Mouse (Mus musculus) brown adipose tissue, adult 24 weeks (tissue): ENCODE data around the gene Sesn1. TPM values are rescaled to one million over a fixed set of nuclear protein-coding genes. Genes with fewer than 3 reads are reported as not detected.

Source experiments
- H3K27ac ChIP-seq: fragments of 200-500 bp; replicated peaks from 2 replicates; pipeline ENCODE4 v1.5.1; 2012; ENCODE audit warnings: low read depth, mild to moderate bottlenecking, low read length
- H3K4me1 ChIP-seq: fragments of 200-500 bp; 2 replicates; pipeline ENCODE4 v1.6.1; 2012; ENCODE audit warnings: low read length, mixed read lengths; ENCODE audit not compliant: control insufficient read depth, insufficient read depth, insufficient read length
- H3K4me3 ChIP-seq: fragments of 200-500 bp; 2 replicates; pipeline ENCODE4 v1.5.1; 2012; ENCODE audit warnings: low read depth, mild to moderate bottlenecking, low read length, moderate library complexity; ENCODE audit not compliant: insufficient read depth
- polyA plus RNA-seq: library from polyadenylated mRNA; stranded (reverse); fragments of >200 nt; gene quantifications from 2 replicates; pipeline ENCODE4 v1.2.4, GENCODE M21; 2012; ENCODE audit not compliant: missing spikeins, insufficient read depth, insufficient read length

The Sesn1 gene
- polyA plus RNA-seq, 1 experiment = 9.5 TPM

GRCm38 (mm10) chr10:41875624-41876023, 65.9 kb downstream of the Sesn1 start:
- Histone ChIP-seq H3K27ac (no peak overlapping the region), H3K4me3 (no peak overlapping the region), H3K4me1 (no peaks in the 10 kb centered on the region; the same call in 1 of the 2 replicates)

DNA sequence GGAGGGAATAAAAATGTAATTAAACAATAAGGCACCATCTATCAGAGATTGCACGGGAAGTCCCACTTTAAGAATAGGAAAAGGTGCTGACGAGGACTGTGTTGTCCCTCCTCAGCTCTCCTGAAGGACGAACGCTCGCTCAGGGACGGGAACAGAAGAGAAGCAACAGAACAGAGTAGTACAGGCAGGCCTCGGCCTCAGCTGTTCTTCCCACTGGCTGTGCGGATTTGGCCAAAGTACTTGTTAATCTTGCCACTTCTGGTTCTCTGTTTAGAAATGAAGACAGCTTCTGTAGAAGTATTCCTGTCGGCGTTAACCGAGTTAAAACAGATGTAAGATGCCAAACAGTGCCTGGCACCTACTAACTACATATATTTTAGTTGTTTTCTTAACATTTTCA, 68.6 kb downstream of the Sesn1 start:
- Histone ChIP-seq H3K27ac (no peak overlapping the region), H3K4me3 (no peak overlapping the region), H3K4me1 (peaks cover 4% of the 10 kb centered on the region; the same call in 1 of the 2 replicates)

GRCm38 (mm10) chr10:41879675-41880074, 69.9 kb downstream of the Sesn1 start:
- H3K4me1 ChIP-seq = peaks cover 9% of the 10 kb centered on the region; the same call in 1 of the 2 replicates
- H3K4me3 ChIP-seq = no peak overlapping the region
- H3K27ac ChIP-seq = no peak overlapping the region

DNA sequence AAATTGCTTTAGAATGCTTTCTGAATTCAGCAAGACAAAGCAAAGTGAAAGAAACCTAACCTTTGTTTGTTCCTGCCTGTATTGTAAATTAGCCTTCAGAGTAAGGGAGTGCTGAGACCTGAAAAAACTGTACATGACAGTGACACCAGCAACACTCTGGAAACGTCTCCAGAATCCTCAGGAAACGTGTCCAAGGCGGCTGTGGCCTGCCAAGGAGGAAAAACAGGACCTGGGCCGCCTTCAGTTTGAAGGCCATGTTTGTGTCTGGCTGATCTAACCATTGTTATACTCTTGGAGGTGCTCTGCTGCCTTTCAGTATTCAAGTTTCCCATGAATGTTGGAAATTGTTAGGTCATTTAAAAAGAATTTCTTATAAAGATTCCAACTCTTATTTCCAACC, 70.5 kb downstream of the Sesn1 start:
- Histone ChIP-seq H3K4me1 (peaks cover 9% of the 10 kb centered on the region; the same call in 1 of the 2 replicates), H3K27ac (0 out of 2 replicates have a peak overlapping the region, but pooled peaks have one; percentile 8), H3K4me3 (no peak overlapping the region)

- Histone ChIP-seq H3K4me3 (no peak overlapping the region), H3K27ac (no peak overlapping the region), H3K4me1 (peaks cover 9% of the 10 kb centered on the region; the same call in 1 of the 2 replicates)
These were observed 71.0 kb downstream of the Sesn1 start for GRCm38 (mm10) chr10:41880777-41881176.

GRCm38 (mm10) chr10:41881438-41881837, 71.7 kb downstream of the Sesn1 start:
- peaks cover 9% of the 10 kb centered on the region; the same call in 1 of the 2 replicates for H3K4me1 ChIP-seq
- no peak overlapping the region for H3K27ac ChIP-seq
- no peak overlapping the region for H3K4me3 ChIP-seq

DNA sequence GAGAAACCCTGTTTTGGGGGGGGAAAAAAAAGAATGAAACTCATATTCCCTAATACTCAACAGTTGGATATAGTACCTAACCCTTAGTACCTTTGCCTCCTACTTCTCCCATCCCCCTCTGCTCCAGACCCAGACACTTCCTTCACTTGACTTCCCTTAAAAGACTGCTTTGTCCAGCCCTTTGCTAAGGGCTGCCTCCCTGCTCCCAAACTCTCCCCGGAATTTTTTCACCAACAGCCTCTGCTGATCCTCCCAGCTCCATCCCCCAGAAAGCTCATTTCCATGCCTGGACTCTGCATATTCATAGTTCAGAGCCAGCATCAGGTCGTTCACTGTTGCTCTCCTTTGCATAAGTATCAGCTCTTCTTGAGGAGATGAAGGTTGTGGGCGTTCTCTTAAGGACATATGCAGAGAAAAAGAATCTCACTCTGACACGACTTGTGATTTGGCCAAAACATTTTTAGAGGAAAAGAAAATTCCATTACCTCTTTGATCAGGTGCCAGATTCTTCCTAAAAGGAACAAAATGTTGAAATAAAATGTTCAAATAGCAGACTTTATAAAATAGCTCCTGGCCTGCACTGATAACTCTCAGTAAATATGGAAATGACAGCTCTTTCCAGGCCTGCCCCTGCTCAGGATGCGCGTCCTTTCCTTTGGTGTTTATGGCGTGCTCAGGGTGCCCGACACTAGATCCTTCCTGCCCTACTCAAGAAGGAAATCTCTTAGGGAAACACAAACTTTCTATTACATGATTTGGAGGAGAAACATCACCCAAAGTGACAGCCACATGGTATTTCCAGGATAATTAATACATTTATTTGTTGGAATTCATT, 74.2 kb downstream of the Sesn1 start:
- Histone ChIP-seq H3K27ac (0 out of 2 replicates have a peak overlapping the region, but pooled peaks have one; percentile 0), H3K4me3 (no peak overlapping the region), H3K4me1 (peaks cover 9% of the 10 kb centered on the region; the same call in 1 of the 2 replicates)

- Histone ChIP-seq H3K27ac (peak overlapping the region; percentile 80), H3K4me1 (peaks cover 8% of the 10 kb centered on the region; the same call in 1 of the 2 replicates), H3K4me3 (peak overlapping the region; percentile 96)
These were observed 77.5 kb downstream of the Sesn1 start for GRCm38 (mm10) chr10:41887080-41887821.

- no peak overlapping the region for H3K27ac ChIP-seq
- H3K4me3 ChIP-seq = 0 out of 2 replicates have a peak overlapping the region, but pooled peaks have one; percentile 25
- H3K4me1 ChIP-seq = peaks cover 10% of the 10 kb centered on the region; the same call in 1 of the 2 replicates
These were observed 78.7 kb downstream of the Sesn1 start for GRCm38 (mm10) chr10:41888365-41888941.

GRCm38 (mm10) chr10:41889566-41889965, 79.8 kb downstream of the Sesn1 start:
- Histone ChIP-seq H3K4me1 (peaks cover 6% of the 10 kb centered on the region; the same call in 1 of the 2 replicates), H3K27ac (no peak overlapping the region), H3K4me3 (peak overlapping the region; percentile 8; the same call in 1 of the 2 replicates)

- Histone ChIP-seq H3K27ac (no peak overlapping the region), H3K4me1 (peaks cover 6% of the 10 kb centered on the region; the same call in 1 of the 2 replicates), H3K4me3 (no peak overlapping the region)
These were observed 80.8 kb downstream of the Sesn1 start for GRCm38 (mm10) chr10:41890537-41890936.

- Histone ChIP-seq H3K4me3 (no peak overlapping the region), H3K27ac (no peak overlapping the region), H3K4me1 (peaks cover 6% of the 10 kb centered on the region; the same call in 1 of the 2 replicates)
These were observed 81.6 kb downstream of the Sesn1 start for GRCm38 (mm10) chr10:41891312-41891711.

- H3K4me1 ChIP-seq = peaks cover 6% of the 10 kb centered on the region; the same call in 1 of the 2 replicates
- H3K27ac ChIP-seq = no peak overlapping the region
- H3K4me3 ChIP-seq = no peak overlapping the region
These were observed 84.0 kb downstream of the Sesn1 start for GRCm38 (mm10) chr10:41893433-41894411.

- Histone ChIP-seq H3K27ac (no peak overlapping the region), H3K4me3 (no peak overlapping the region), H3K4me1 (peaks cover 3% of the 10 kb centered on the region; the same call in 1 of the 2 replicates)
These were observed 86.7 kb downstream of the Sesn1 start for GRCm38 (mm10) chr10:41896425-41896824.
